Mouse (Mus musculus): ENCODE measurements around the gene Siglec1.
"Not testable (repeated sequence)": the region's sequence is repeated elsewhere in the genome, so short reads cannot be mapped to it uniquely, and the experiment has no call there.

Gene Siglec1

GRCm38 (mm10) chr2:131053851-131054645, 32.5 kb downstream of the Siglec1 start:
- no peak for DNase-seq (ENCODE audit: low read depth in 2 of 2, low spot score in 2 of 2)

GRCm38 (mm10) chr2:131052862-131053418, 33.6 kb downstream of the Siglec1 start:
- no peak for DNase-seq (ENCODE audit: low read depth in 2 of 2, low spot score in 2 of 2)

- DNase-seq (ENCODE audit: low read depth in 2 of 2, low spot score in 2 of 2): no peak
Measured at GRCm38 (mm10) chr2:131052043-131052442, 34.5 kb downstream of the Siglec1 start.

- no peak for DNase-seq (ENCODE audit: low read depth in 2 of 2, low spot score in 2 of 2)
Measured at GRCm38 (mm10) chr2:131046025-131046424, 40.5 kb downstream of the Siglec1 start.

- no peak for DNase-seq (ENCODE audit: low read depth in 2 of 2, low spot score in 2 of 2)
Measured at GRCm38 (mm10) chr2:131044989-131045720, 41.4 kb downstream of the Siglec1 start.

- DNase-seq (ENCODE audit: low read depth in 2 of 2, low spot score in 2 of 2): no peak
Measured at GRCm38 (mm10) chr2:131044354-131044852, 42.2 kb downstream of the Siglec1 start.

GRCm38 (mm10) chr2:131042988-131043387, 43.6 kb downstream of the Siglec1 start, which contains the start of gene Gfra4:
TSS of gene Gfra4 (minus strand) at chr2:131043088.
- DNase-seq (ENCODE audit: low read depth in 2 of 2, low spot score in 2 of 2): no peak

GRCm38 (mm10) chr2:131040854-131041825, 45.4 kb downstream of the Siglec1 start:
- no peak for DNase-seq (ENCODE audit: low read depth in 2 of 2, low spot score in 2 of 2)

- DNase-seq (ENCODE audit: low read depth in 2 of 2, low spot score in 2 of 2): no peak
Measured at GRCm38 (mm10) chr2:131038675-131039074, 47.9 kb downstream of the Siglec1 start.

- no peak for DNase-seq (ENCODE audit: low read depth in 2 of 2, low spot score in 2 of 2)
Measured at GRCm38 (mm10) chr2:131038197-131038596, 48.4 kb downstream of the Siglec1 start.

- DNase-seq (ENCODE audit: low read depth in 2 of 2, low spot score in 2 of 2): no peak
Measured at GRCm38 (mm10) chr2:131037226-131037990, 49.2 kb downstream of the Siglec1 start.

GRCm38 (mm10) chr2:131036757-131037156, 49.8 kb downstream of the Siglec1 start:
- DNase-seq (ENCODE audit: low read depth in 2 of 2, low spot score in 2 of 2): no peak

GRCm38 (mm10) chr2:131036343-131036742, 50.2 kb downstream of the Siglec1 start:
- no peak for DNase-seq (ENCODE audit: low read depth in 2 of 2, low spot score in 2 of 2)

GRCm38 (mm10) chr2:131031406-131031805, 55.2 kb downstream of the Siglec1 start:
- DNase-seq (ENCODE audit: low read depth in 2 of 2, low spot score in 2 of 2): not testable (repeated sequence)

GRCm38 (mm10) chr2:131030998-131031397, 55.6 kb downstream of the Siglec1 start:
- no peak for DNase-seq (ENCODE audit: low read depth in 2 of 2, low spot score in 2 of 2)

GRCm38 (mm10) chr2:131030561-131030960, 56.0 kb downstream of the Siglec1 start:
- no peak for DNase-seq (ENCODE audit: low read depth in 2 of 2, low spot score in 2 of 2)

GRCm38 (mm10) chr2:131029065-131029935, 57.3 kb downstream of the Siglec1 start:
- no peak for DNase-seq (ENCODE audit: low read depth in 2 of 2, low spot score in 2 of 2)

GRCm38 (mm10) chr2:131026941-131027340, 59.6 kb downstream of the Siglec1 start:
- DNase-seq (ENCODE audit: low read depth in 2 of 2, low spot score in 2 of 2): no peak

GRCm38 (mm10) chr2:131025230-131025629, 61.3 kb downstream of the Siglec1 start:
- DNase-seq (ENCODE audit: low read depth in 2 of 2, low spot score in 2 of 2): no peak
